Comparison of ENCODE assay signal across 8 mouse cellular contexts in the genomic region with DNA sequence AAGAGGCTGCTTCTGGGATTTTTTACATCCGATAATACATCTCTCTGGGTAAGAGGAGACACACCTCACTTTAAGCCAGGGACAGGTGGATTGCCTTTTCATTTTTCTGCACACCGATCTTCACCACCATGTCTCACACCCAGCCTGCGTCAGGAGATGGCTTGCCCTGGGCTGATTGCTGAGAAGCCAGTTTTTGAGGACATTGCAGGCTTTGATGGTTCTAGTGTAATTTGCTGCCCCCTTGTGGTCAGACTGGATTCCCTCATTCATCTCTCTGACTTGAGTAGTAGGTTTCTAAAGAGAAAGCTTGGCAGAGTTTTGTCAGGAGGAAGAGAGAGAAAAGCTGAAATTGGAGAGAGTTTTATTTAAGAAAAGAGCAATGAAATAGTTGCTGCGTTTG. TPM values are rescaled to one million over a fixed set of nuclear protein-coding genes. Genes with fewer than 3 reads are reported as not detected.
A peak's percentile ranks its signal among the peaks of the same experiment; 100 is the strongest.
DNase-seq lines count a peak whose midpoint lies in the region; ATAC-seq and TF ChIP-seq lines count a peak whose summit lies in the region.

No protein-coding gene starts in this region.

- ATAC-seq in erythroid progenitor cell, adult 5-6 weeks (replicated peaks; ENCODE audit: low FRiP score, poor library complexity, severe bottlenecking) = peak; percentile 57
- ATAC-seq in lung, embryonic 15.5 days (ENCODE audit: borderline replicate concordance, extremely low read depth, low FRiP score, low TSS enrichment) = peak; percentile 76; the same call in 1 of the 2 replicates

- DNase-seq in brain, embryonic 14.5 days (ENCODE audit: low read depth) = peak; percentile 94
- DNase-seq in heart, postnatal 14 days = peak; percentile 71 to 82
- peak; percentile 71 for DNase-seq in large intestine, adult 2 months (ENCODE audit: low read depth, low spot score)
- DNase-seq in ovary, postnatal 36 days (ENCODE audit: low spot score) = peak; percentile 40
- DNase-seq in thymus, postnatal 14 days = peak; percentile 80

- H3K4me2 ChIP-seq in lung, embryonic 15.5 days = no peak overlapping the region

- no peaks in the 10 kb centered on the region for H3K9me3 ChIP-seq in ES-Bruce4 (replicated peaks; ENCODE audit: control insufficient read depth, insufficient read depth, low read length, poor library complexity, severe bottlenecking)
- no peaks in the 10 kb centered on the region for H3K9me3 ChIP-seq in lung, embryonic 15.5 days

- H3K36me3 ChIP-seq in ES-Bruce4 (ENCODE audit: control insufficient read depth, insufficient read depth, low read length, poor library complexity, severe bottlenecking) = no peaks in the 10 kb centered on the region
- H3K36me3 ChIP-seq in lung, embryonic 15.5 days = no peaks in the 10 kb centered on the region

- intact Hi-C loops in heart, postnatal 14 days (cut with DNase I) = loop anchor here (1.0 kb wide), 1 partner anchor 131 kb away; no protein-coding TSS in a partner anchor

- no peaks in the 10 kb centered on the region for H3K27me3 ChIP-seq in ES-Bruce4 (ENCODE audit: control insufficient read depth, insufficient read depth, low read length, poor library complexity, severe bottlenecking)
- H3K27me3 ChIP-seq in lung, embryonic 15.5 days = no peaks in the 10 kb centered on the region

- TF ChIP-seq POLR2A in ES-Bruce4 (IDR thresholded peaks at IDR 0.05; ENCODE audit: insufficient read depth, low read length) = no peak
- TF ChIP-seq POLR2A in brain, embryonic 14.5 days (IDR thresholded peaks at IDR 0.05; ENCODE audit: borderline replicate concordance, extremely low read depth, insufficient read depth, insufficient read length, poor library complexity, severe bottlenecking) = no peak

- WGBS in large intestine, adult 2 months = 23% methylated on average over 4 of the region's 4 CpGs
- WGBS in lung, embryonic 15.5 days = 28% methylated on average over 4 of the region's 4 CpGs

- peak; percentile 47 for TF ChIP-seq CTCF in ES-Bruce4 (IDR thresholded peaks at IDR 0.05; ENCODE audit: low read depth, low read length)
- TF ChIP-seq CTCF in brain, embryonic 14.5 days (IDR thresholded peaks at IDR 0.05; ENCODE audit: borderline replicate concordance, extremely low read depth, insufficient read depth, insufficient read length) = peak; percentile 76

- no peak for TF ChIP-seq EP300 in ES-Bruce4 (IDR thresholded peaks at IDR 0.05; ENCODE audit: insufficient read depth, low read depth, low read length)

- no peak overlapping the region for H3K4me3 ChIP-seq in ES-Bruce4 (ENCODE audit: low read depth, low read length)
- no peak overlapping the region for H3K4me3 ChIP-seq in lung, embryonic 15.5 days

- H3K9ac ChIP-seq in ES-Bruce4 (ENCODE audit: low read depth, poor library complexity, severe bottlenecking) = no peak overlapping the region
- H3K9ac ChIP-seq in lung, embryonic 15.5 days = no peak overlapping the region

- no peak overlapping the region for H3K27ac ChIP-seq in ES-Bruce4 (ENCODE audit: insufficient read depth, low read length)
- no peak overlapping the region for H3K27ac ChIP-seq in lung, embryonic 15.5 days

- H3K4me1 ChIP-seq in ES-Bruce4 (ENCODE audit: control insufficient read depth, insufficient read depth, low read length) = no peaks in the 10 kb centered on the region
- 0 out of 2 replicates have a peak, but pooled peaks cover 8% of the 10 kb centered on the region for H3K4me1 ChIP-seq in lung, embryonic 15.5 days

RNA-seq across cellular contexts. Expression of gene Colca2, which starts 14.3 kb away (rescaled TPM):
- 0.48 and 0.53 TPM in 2 replicates for polyA plus RNA-seq in ES-Bruce4 (2011; ENCODE audit: insufficient read depth, insufficient read length, low read depth, missing spikeins)
- polyA plus RNA-seq in brain, embryonic 14.5 days (2012; rRNA removed) = 1.1 and 1.2 TPM in 2 replicates
- total RNA-seq in erythroid progenitor cell, adult 5-6 weeks (2015; ENCODE audit: low replicate concordance) = not detected in 2 replicates
- total RNA-seq in erythroid progenitor cell, adult 5-6 weeks (2017; ENCODE audit: low replicate concordance) = not detected in 2 replicates
- 1 to 10 TPM in 1 of 2 experiments, under 1 TPM in 1; 0.67 to 1.1 TPM for total RNA-seq in heart, postnatal 14 days (2021)
- polyA plus RNA-seq in large intestine, adult 2 months (2012; rRNA removed) = 5.0 and 5.5 TPM in 2 replicates
- 7.5 and 7.9 TPM in 2 replicates for polyA plus RNA-seq in lung, embryonic 15.5 days (2015; fragmentation: Nextera tagmentation; extraction: Ambion mirVana)

RNA-seq across cellular contexts. Expression of gene 1810046K07Rik, which starts 36.0 kb away (rescaled TPM):
- polyA plus RNA-seq in ES-Bruce4 (2011; ENCODE audit: insufficient read depth, insufficient read length, low read depth, missing spikeins) = not detected in 2 replicates
- not detected in 2 replicates for polyA plus RNA-seq in brain, embryonic 14.5 days (2012; rRNA removed)
- total RNA-seq in erythroid progenitor cell, adult 5-6 weeks (2015; ENCODE audit: low replicate concordance) = 1.4 TPM in 1 of 2 replicates, not detected in the other
- total RNA-seq in erythroid progenitor cell, adult 5-6 weeks (2017; ENCODE audit: low replicate concordance) = not detected in 2 replicates
- total RNA-seq in heart, postnatal 14 days (2021) = not detected
- polyA plus RNA-seq in large intestine, adult 2 months (2012; rRNA removed) = 3.7 and 15.2 TPM in 2 replicates
- 0.15 and 0.20 TPM in 2 replicates for polyA plus RNA-seq in lung, embryonic 15.5 days (2015; fragmentation: Nextera tagmentation; extraction: Ambion mirVana)

Comparison
In these comparisons a context has a peak if more than half of its experiments do, and no peak if none do; other contexts are left out.
1. DNase-seq: peak in every context shown above with its lines; median percentile 94 in brain, embryonic 14.5 days; 80 in thymus, postnatal 14 days; 76 in heart, postnatal 14 days; 71 in large intestine, adult 2 months; 40 in ovary, postnatal 36 days.